Mouse (Mus musculus): ENCODE results near the gene Auts2. TPM values are rescaled to one million over a fixed set of nuclear protein-coding genes. Genes with fewer than 3 reads are reported as not detected.

Gene Auts2
- polyA plus RNA-seq, 1 experiment from 2014 or later = 53.4 TPM

- Histone ChIP-seq H3K27ac (replicated peaks; ENCODE audit: low read depth, low read length) (no peak overlapping the region), H3K27me3 (ENCODE audit: control insufficient read depth, insufficient read depth, low read length) (no peaks in the 10 kb centered on the region), H3K36me3 (ENCODE audit: control insufficient read depth, insufficient read depth, low read length) (no peaks in the 10 kb centered on the region), H3K4me3 (ENCODE audit: low read depth, low read length) (no peak overlapping the region), H3K9me3 (ENCODE audit: control insufficient read depth, low read length) (no peaks in the 10 kb centered on the region), H3K4me2 (ENCODE audit: low read depth, severe bottlenecking) (no peak overlapping the region), H3K9ac (ENCODE audit: low read length) (no peak overlapping the region), H3K4me1 (ENCODE audit: control insufficient read depth, insufficient read depth, low read length) (no peaks in the 10 kb centered on the region)
- WGBS = 92% methylated on average over 5 of the region's 5 CpGs
- no peak for DNase-seq (ENCODE audit: low spot score)
- ATAC-seq (ENCODE audit: insufficient number of reproducible peaks, low FRiP score, low TSS enrichment, low read depth) = no peak
These were observed 979.4 kb downstream of the Auts2 start for GRCm38 (mm10) chr5:131563630-131564252.

GRCm38 (mm10) chr5:131560773-131561560 is 982.2 kb downstream of the Auts2 start:
- Histone ChIP-seq H3K4me3 (ENCODE audit: low read depth, low read length) (no peak overlapping the region), H3K27ac (replicated peaks; ENCODE audit: low read depth, low read length) (no peak overlapping the region), H3K4me2 (ENCODE audit: low read depth, severe bottlenecking) (no peak overlapping the region), H3K27me3 (ENCODE audit: control insufficient read depth, insufficient read depth, low read length) (no peaks in the 10 kb centered on the region), H3K9ac (ENCODE audit: low read length) (no peak overlapping the region), H3K36me3 (ENCODE audit: control insufficient read depth, insufficient read depth, low read length) (no peaks in the 10 kb centered on the region), H3K4me1 (ENCODE audit: control insufficient read depth, insufficient read depth, low read length) (peaks cover 4% of the 10 kb centered on the region; the same call in 1 of the 2 replicates), H3K9me3 (ENCODE audit: control insufficient read depth, low read length) (no peaks in the 10 kb centered on the region)
- WGBS = 84% methylated on average over 5 of the region's 5 CpGs
- DNase-seq (ENCODE audit: low spot score) = no peak
- no peak for ATAC-seq (ENCODE audit: insufficient number of reproducible peaks, low FRiP score, low TSS enrichment, low read depth)

GRCm38 (mm10) chr5:131558403-131559174 is 984.6 kb downstream of the Auts2 start:
- H3K9me3 ChIP-seq (ENCODE audit: control insufficient read depth, low read length) = no peaks in the 10 kb centered on the region
- H3K36me3 ChIP-seq (ENCODE audit: control insufficient read depth, insufficient read depth, low read length) = no peaks in the 10 kb centered on the region
- H3K4me1 ChIP-seq (ENCODE audit: control insufficient read depth, insufficient read depth, low read length) = peaks cover 4% of the 10 kb centered on the region; the same call in 1 of the 2 replicates
- H3K27ac ChIP-seq (replicated peaks; ENCODE audit: low read depth, low read length) = no peak overlapping the region
- H3K4me3 ChIP-seq (ENCODE audit: low read depth, low read length) = no peak overlapping the region
- ATAC-seq (ENCODE audit: insufficient number of reproducible peaks, low FRiP score, low TSS enrichment, low read depth) = no peak
- H3K4me2 ChIP-seq (ENCODE audit: low read depth, severe bottlenecking) = no peak overlapping the region
- no peak overlapping the region for H3K9ac ChIP-seq (ENCODE audit: low read length)
- WGBS = 63% methylated on average over 8 of the region's 8 CpGs
- no peak for DNase-seq (ENCODE audit: low spot score)
- no peaks in the 10 kb centered on the region for H3K27me3 ChIP-seq (ENCODE audit: control insufficient read depth, insufficient read depth, low read length)

GRCm38 (mm10) chr5:131557591-131558385 is 985.4 kb downstream of the Auts2 start:
- Histone ChIP-seq H3K36me3 (ENCODE audit: control insufficient read depth, insufficient read depth, low read length) (no peaks in the 10 kb centered on the region), H3K9ac (ENCODE audit: low read length) (no peak overlapping the region), H3K9me3 (ENCODE audit: control insufficient read depth, low read length) (no peaks in the 10 kb centered on the region), H3K4me2 (ENCODE audit: low read depth, severe bottlenecking) (no peak overlapping the region), H3K27ac (replicated peaks; ENCODE audit: low read depth, low read length) (no peak overlapping the region), H3K27me3 (ENCODE audit: control insufficient read depth, insufficient read depth, low read length) (no peaks in the 10 kb centered on the region), H3K4me1 (ENCODE audit: control insufficient read depth, insufficient read depth, low read length) (peaks cover 4% of the 10 kb centered on the region; the same call in 1 of the 2 replicates), H3K4me3 (ENCODE audit: low read depth, low read length) (no peak overlapping the region)
- no peak for ATAC-seq (ENCODE audit: insufficient number of reproducible peaks, low FRiP score, low TSS enrichment, low read depth)
- no peak for DNase-seq (ENCODE audit: low spot score)
- WGBS = 56% methylated on average over 14 of the region's 14 CpGs

- WGBS = 5% methylated on average over 17 of the region's 17 CpGs
- peak overlapping the region; percentile 1; the same call in 1 of the 2 replicates for H3K4me2 ChIP-seq (ENCODE audit: low read depth, severe bottlenecking)
- H3K9me3 ChIP-seq (ENCODE audit: control insufficient read depth, low read length) = no peaks in the 10 kb centered on the region
- H3K4me1 ChIP-seq (ENCODE audit: control insufficient read depth, insufficient read depth, low read length) = peaks cover 11% of the 10 kb centered on the region
- H3K27ac ChIP-seq (replicated peaks; ENCODE audit: low read depth, low read length) = no peak overlapping the region
- DNase-seq (ENCODE audit: low spot score) (peak; percentile 70), ATAC-seq (ENCODE audit: insufficient number of reproducible peaks, low FRiP score, low TSS enrichment, low read depth) (no peak)
- H3K4me3 ChIP-seq (ENCODE audit: low read depth, low read length) = no peak overlapping the region
- H3K36me3 ChIP-seq (ENCODE audit: control insufficient read depth, insufficient read depth, low read length) = no peaks in the 10 kb centered on the region
- no peaks in the 10 kb centered on the region for H3K27me3 ChIP-seq (ENCODE audit: control insufficient read depth, insufficient read depth, low read length)
- no peak overlapping the region for H3K9ac ChIP-seq (ENCODE audit: low read length)
These were observed 994.1 kb downstream of the Auts2 start for GRCm38 (mm10) chr5:131548932-131549563.

GRCm38 (mm10) chr5:131547926-131548325 is 995.2 kb downstream of the Auts2 start:
- H3K4me1 ChIP-seq (ENCODE audit: control insufficient read depth, insufficient read depth, low read length) = peaks cover 11% of the 10 kb centered on the region
- H3K4me2 ChIP-seq (ENCODE audit: low read depth, severe bottlenecking) = no peak overlapping the region
- ATAC-seq (ENCODE audit: insufficient number of reproducible peaks, low FRiP score, low TSS enrichment, low read depth) (no peak), DNase-seq (ENCODE audit: low spot score) (no peak)
- H3K9me3 ChIP-seq (ENCODE audit: control insufficient read depth, low read length) = no peaks in the 10 kb centered on the region
- H3K36me3 ChIP-seq (ENCODE audit: control insufficient read depth, insufficient read depth, low read length) = no peaks in the 10 kb centered on the region
- no peaks in the 10 kb centered on the region for H3K27me3 ChIP-seq (ENCODE audit: control insufficient read depth, insufficient read depth, low read length)
- WGBS = 60% methylated on average over 6 of the region's 6 CpGs
- no peak overlapping the region for H3K9ac ChIP-seq (ENCODE audit: low read length)
- H3K27ac ChIP-seq (replicated peaks; ENCODE audit: low read depth, low read length) = no peak overlapping the region
- no peak overlapping the region for H3K4me3 ChIP-seq (ENCODE audit: low read depth, low read length)

GRCm38 (mm10) chr5:131546414-131546813 is 996.7 kb downstream of the Auts2 start:
- no peaks in the 10 kb centered on the region for H3K36me3 ChIP-seq (ENCODE audit: control insufficient read depth, insufficient read depth, low read length)
- no peak overlapping the region for H3K9ac ChIP-seq (ENCODE audit: low read length)
- ATAC-seq (ENCODE audit: insufficient number of reproducible peaks, low FRiP score, low TSS enrichment, low read depth) = no peak
- H3K9me3 ChIP-seq (ENCODE audit: control insufficient read depth, low read length) = no peaks in the 10 kb centered on the region
- H3K27ac ChIP-seq (replicated peaks; ENCODE audit: low read depth, low read length) = no peak overlapping the region
- H3K4me2 ChIP-seq (ENCODE audit: low read depth, severe bottlenecking) = no peak overlapping the region
- H3K27me3 ChIP-seq (ENCODE audit: control insufficient read depth, insufficient read depth, low read length) = no peaks in the 10 kb centered on the region
- 32% methylated on average over 1 of the region's 1 CpGs for WGBS
- no peak for DNase-seq (ENCODE audit: low spot score)
- no peak overlapping the region for H3K4me3 ChIP-seq (ENCODE audit: low read depth, low read length)
- H3K4me1 ChIP-seq (ENCODE audit: control insufficient read depth, insufficient read depth, low read length) = peaks cover 11% of the 10 kb centered on the region

All from limb, embryonic 11.5 days (tissue).